Mouse (Mus musculus): ENCODE results near the gene Lamp5. TPM values are rescaled to one million over a fixed set of nuclear protein-coding genes. Genes with fewer than 3 reads are reported as not detected.

The Lamp5 gene
- polyA plus RNA-seq (2012; rRNA removed) = not detected in 2 replicates

DNA sequence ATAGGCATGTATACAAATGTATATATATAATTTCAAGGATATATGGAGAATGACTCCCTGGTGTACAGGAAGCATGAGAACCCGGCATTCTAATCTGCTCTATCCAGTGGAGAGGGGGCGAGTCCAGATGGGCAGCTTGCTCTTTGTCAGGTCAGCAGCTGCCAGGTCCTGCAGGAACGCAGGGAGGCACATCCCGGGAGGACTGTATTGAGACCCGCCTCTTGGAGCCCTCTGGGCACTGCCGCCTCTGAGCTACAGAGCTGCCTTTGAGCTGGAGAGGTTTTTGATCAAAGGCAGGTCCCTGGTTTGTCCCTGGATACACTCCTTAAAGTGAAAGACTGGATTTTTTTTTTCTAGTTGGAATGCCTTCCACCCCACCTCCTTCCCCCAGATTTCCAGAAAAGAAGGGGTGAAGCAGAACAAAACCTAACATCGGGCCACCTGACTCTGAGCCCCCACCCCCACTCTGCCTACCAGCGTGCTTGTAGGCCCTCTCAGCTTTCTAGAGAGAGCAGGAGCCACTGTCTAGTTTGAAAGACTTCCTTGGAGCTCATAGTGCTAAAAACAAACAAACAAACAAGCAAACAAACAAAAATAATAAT, at the start of gene Lamp5:
TSS of gene Lamp5 (plus strand) at position 552 of the 602 bp plus-strand sequence.

